Mouse (Mus musculus): ENCODE results near the gene Ank2. TPM values are rescaled to one million over a fixed set of nuclear protein-coding genes. Genes with fewer than 3 reads are reported as not detected.

Gene Ank2
- polyA plus RNA-seq, 1 experiment from 2014 or later, result 3.9 TPM

GRCm38 (mm10) chr3:127362611-127363393, 136.3 kb downstream of the Ank2 start:
- no peaks in the 10 kb centered on the region for H3K4me1 ChIP-seq (ENCODE audit: insufficient read depth, low read depth, low read length)
- H3K27me3 ChIP-seq (replicated peaks; ENCODE audit: insufficient read depth, low read length), result no peaks in the 10 kb centered on the region
- H3K9ac ChIP-seq (replicated peaks; ENCODE audit: low read depth), result no peak overlapping the region
- no peaks in the 10 kb centered on the region for H3K36me3 ChIP-seq (ENCODE audit: insufficient read depth, low read length)
- 85% methylated on average over 9 of the region's 9 CpGs for WGBS
- DNase-seq (ENCODE audit: low spot score), result no peak
- H3K4me3 ChIP-seq (ENCODE audit: low read depth, low read length), result no peak overlapping the region
- ATAC-seq, result no peak
- H3K4me2 ChIP-seq (replicated peaks; ENCODE audit: low read depth, low read length), result no peak overlapping the region
- H3K27ac ChIP-seq (ENCODE audit: low read length), result no peak overlapping the region
- no peak for TF ChIP-seq CTCF (IDR thresholded peaks at IDR 0.05)
- no peaks in the 10 kb centered on the region for H3K9me3 ChIP-seq (ENCODE audit: low read length)

GRCm38 (mm10) chr3:127361846-127362245, 137.3 kb downstream of the Ank2 start:
- no peak overlapping the region for H3K9ac ChIP-seq (replicated peaks; ENCODE audit: low read depth)
- no peak overlapping the region for H3K4me3 ChIP-seq (ENCODE audit: low read depth, low read length)
- no peaks in the 10 kb centered on the region for H3K4me1 ChIP-seq (ENCODE audit: insufficient read depth, low read depth, low read length)
- no peaks in the 10 kb centered on the region for H3K9me3 ChIP-seq (ENCODE audit: low read length)
- WGBS, result 78% methylated on average over 8 of the region's 8 CpGs
- DNase-seq (ENCODE audit: low spot score) (no peak), ATAC-seq (no peak)
- no peak for TF ChIP-seq EP300 (IDR thresholded peaks at IDR 0.05)
- no peak for TF ChIP-seq CTCF (IDR thresholded peaks at IDR 0.05)
- H3K27me3 ChIP-seq (replicated peaks; ENCODE audit: insufficient read depth, low read length), result no peaks in the 10 kb centered on the region
- H3K27ac ChIP-seq (ENCODE audit: low read length), result no peak overlapping the region
- H3K4me2 ChIP-seq (replicated peaks; ENCODE audit: low read depth, low read length), result no peak overlapping the region
- H3K36me3 ChIP-seq (ENCODE audit: insufficient read depth, low read length), result no peaks in the 10 kb centered on the region

GRCm38 (mm10) chr3:127361384-127361783, 137.8 kb downstream of the Ank2 start:
- Histone ChIP-seq H3K9me3 (ENCODE audit: low read length) (no peaks in the 10 kb centered on the region), H3K9ac (replicated peaks; ENCODE audit: low read depth) (no peak overlapping the region), H3K27ac (ENCODE audit: low read length) (no peak overlapping the region), H3K27me3 (replicated peaks; ENCODE audit: insufficient read depth, low read length) (no peaks in the 10 kb centered on the region), H3K36me3 (ENCODE audit: insufficient read depth, low read length) (no peaks in the 10 kb centered on the region), H3K4me1 (ENCODE audit: insufficient read depth, low read depth, low read length) (no peaks in the 10 kb centered on the region), H3K4me3 (ENCODE audit: low read depth, low read length) (no peak overlapping the region), H3K4me2 (replicated peaks; ENCODE audit: low read depth, low read length) (no peak overlapping the region)
- ATAC-seq (no peak), DNase-seq (ENCODE audit: low spot score) (no peak)
- 73% methylated on average over 5 of the region's 5 CpGs for WGBS
- no peak for TF ChIP-seq CTCF (IDR thresholded peaks at IDR 0.05)
- TF ChIP-seq EP300 (IDR thresholded peaks at IDR 0.05), result no peak

- no peaks in the 10 kb centered on the region for H3K27me3 ChIP-seq (replicated peaks; ENCODE audit: insufficient read depth, low read length)
- H3K9ac ChIP-seq (replicated peaks; ENCODE audit: low read depth), result no peak overlapping the region
- 17% methylated on average over 5 of the region's 5 CpGs for WGBS
- no peak overlapping the region for H3K4me2 ChIP-seq (replicated peaks; ENCODE audit: low read depth, low read length)
- DNase-seq (ENCODE audit: low spot score) (peak; percentile 42), ATAC-seq (peak; percentile 54; the same call in 1 of the 2 replicates)
- no peak overlapping the region for H3K4me3 ChIP-seq (ENCODE audit: low read depth, low read length)
- H3K36me3 ChIP-seq (ENCODE audit: insufficient read depth, low read length), result no peaks in the 10 kb centered on the region
- H3K27ac ChIP-seq (ENCODE audit: low read length), result no peak overlapping the region
- H3K4me1 ChIP-seq (ENCODE audit: insufficient read depth, low read depth, low read length), result no peaks in the 10 kb centered on the region
- no peaks in the 10 kb centered on the region for H3K9me3 ChIP-seq (ENCODE audit: low read length)
- TF ChIP-seq CTCF (IDR thresholded peaks at IDR 0.05), result no peak
- TF ChIP-seq EP300 (IDR thresholded peaks at IDR 0.05), result no peak
These were observed 143.9 kb downstream of the Ank2 start for GRCm38 (mm10) chr3:127355252-127355651.

- Histone ChIP-seq H3K4me1 (ENCODE audit: insufficient read depth, low read depth, low read length) (no peaks in the 10 kb centered on the region), H3K36me3 (ENCODE audit: insufficient read depth, low read length) (no peaks in the 10 kb centered on the region), H3K27ac (ENCODE audit: low read length) (no peak overlapping the region), H3K4me2 (replicated peaks; ENCODE audit: low read depth, low read length) (no peak overlapping the region), H3K9ac (replicated peaks; ENCODE audit: low read depth) (no peak overlapping the region), H3K27me3 (replicated peaks; ENCODE audit: insufficient read depth, low read length) (no peaks in the 10 kb centered on the region), H3K9me3 (ENCODE audit: low read length) (no peaks in the 10 kb centered on the region), H3K4me3 (ENCODE audit: low read depth, low read length) (no peak overlapping the region)
- WGBS, result 88% methylated on average over 9 of the region's 9 CpGs
- no peak for ATAC-seq
- TF ChIP-seq CTCF (IDR thresholded peaks at IDR 0.05) (no peak), EP300 (IDR thresholded peaks at IDR 0.05) (no peak)
- no peak for DNase-seq (ENCODE audit: low spot score)
These were observed 148.4 kb downstream of the Ank2 start for GRCm38 (mm10) chr3:127350602-127351362.

GRCm38 (mm10) chr3:127348926-127349325, 150.2 kb downstream of the Ank2 start:
- Histone ChIP-seq H3K27ac (ENCODE audit: low read length) (no peak overlapping the region), H3K4me3 (ENCODE audit: low read depth, low read length) (no peak overlapping the region), H3K9ac (replicated peaks; ENCODE audit: low read depth) (no peak overlapping the region), H3K27me3 (replicated peaks; ENCODE audit: insufficient read depth, low read length) (no peaks in the 10 kb centered on the region), H3K36me3 (ENCODE audit: insufficient read depth, low read length) (no peaks in the 10 kb centered on the region), H3K4me1 (ENCODE audit: insufficient read depth, low read depth, low read length) (no peaks in the 10 kb centered on the region), H3K9me3 (ENCODE audit: low read length) (no peaks in the 10 kb centered on the region), H3K4me2 (replicated peaks; ENCODE audit: low read depth, low read length) (no peak overlapping the region)
- no peak for DNase-seq (ENCODE audit: low spot score)
- no peak for ATAC-seq
- WGBS, result 55% methylated on average over 7 of the region's 7 CpGs
- TF ChIP-seq CTCF (IDR thresholded peaks at IDR 0.05) (no peak), EP300 (IDR thresholded peaks at IDR 0.05) (no peak)

Data from lung, postnatal 0 days (tissue).